Mouse (Mus musculus): ENCODE results near the gene Sos1. TPM values are rescaled to one million over a fixed set of nuclear protein-coding genes. Genes with fewer than 3 reads are reported as not detected.
"Not testable (repeated sequence)": the region's sequence is repeated elsewhere in the genome, so short reads cannot be mapped to it uniquely, and the experiment has no call there.

The Sos1 gene
- polyA plus RNA-seq, 1 experiment: 2.9 TPM

DNA sequence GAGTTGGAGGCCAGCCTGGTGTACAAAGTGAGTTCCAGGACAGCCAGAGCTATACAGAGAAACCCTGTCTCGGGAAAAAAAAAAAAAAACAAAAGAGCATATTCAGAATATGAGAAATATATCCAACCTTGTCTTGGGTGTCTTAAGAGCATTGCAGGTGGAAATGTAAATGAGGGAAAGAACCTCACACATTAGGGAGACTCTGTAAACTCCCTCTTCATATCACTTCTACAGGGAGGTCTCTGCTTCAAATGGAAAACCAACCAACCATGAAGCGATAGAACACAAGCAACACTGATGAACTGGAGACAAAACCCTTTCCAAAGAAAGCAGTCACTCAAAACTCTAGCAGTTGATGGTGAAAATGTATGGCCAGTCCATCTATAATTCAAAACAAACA, 2.6 kb downstream of the Sos1 start:
- 83% methylated on average over 2 of the region's 2 CpGs for WGBS
- H3K4me1 ChIP-seq (ENCODE audit: control insufficient read depth, insufficient read depth, low read length): peaks cover 12% of the 10 kb centered on the region
- no peak for TF ChIP-seq CTCF (IDR thresholded peaks at IDR 0.05; ENCODE audit: insufficient read depth, low read length)
- TF ChIP-seq POLR2A (IDR thresholded peaks at IDR 0.05; ENCODE audit: borderline replicate concordance, extremely low read depth, low read depth, low read length): no peak
- no peak for DNase-seq
- no peak overlapping the region for H3K4me3 ChIP-seq (replicated peaks; ENCODE audit: extremely low read depth, low read depth, low read length)

DNA sequence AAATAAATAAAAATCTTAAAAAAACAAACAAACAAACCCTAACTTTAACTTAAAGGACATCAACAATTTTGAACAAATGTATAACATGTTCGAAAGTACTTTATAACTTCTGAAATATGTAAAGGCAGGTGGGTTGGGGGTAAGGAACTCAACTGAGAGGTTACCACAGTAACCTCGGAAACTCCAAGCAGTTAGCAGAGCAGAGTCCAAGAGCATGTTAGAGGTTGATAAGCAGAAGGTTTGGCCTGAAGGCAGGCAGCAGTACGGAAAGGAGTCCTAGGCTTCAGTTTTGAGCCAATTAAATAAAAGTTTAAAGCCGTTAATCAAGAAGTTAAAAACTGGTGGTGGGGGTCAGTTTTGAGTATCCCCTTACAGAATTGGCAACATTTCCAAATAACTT, 3.8 kb downstream of the Sos1 start:
- no peak overlapping the region for H3K4me3 ChIP-seq (replicated peaks; ENCODE audit: extremely low read depth, low read depth, low read length)
- 87% methylated on average over 4 of the region's 4 CpGs for WGBS
- no peak for DNase-seq
- TF ChIP-seq CTCF (IDR thresholded peaks at IDR 0.05; ENCODE audit: insufficient read depth, low read length) (no peak), POLR2A (IDR thresholded peaks at IDR 0.05; ENCODE audit: borderline replicate concordance, extremely low read depth, low read depth, low read length) (no peak)
- peaks cover 7% of the 10 kb centered on the region for H3K4me1 ChIP-seq (ENCODE audit: control insufficient read depth, insufficient read depth, low read length)

DNA sequence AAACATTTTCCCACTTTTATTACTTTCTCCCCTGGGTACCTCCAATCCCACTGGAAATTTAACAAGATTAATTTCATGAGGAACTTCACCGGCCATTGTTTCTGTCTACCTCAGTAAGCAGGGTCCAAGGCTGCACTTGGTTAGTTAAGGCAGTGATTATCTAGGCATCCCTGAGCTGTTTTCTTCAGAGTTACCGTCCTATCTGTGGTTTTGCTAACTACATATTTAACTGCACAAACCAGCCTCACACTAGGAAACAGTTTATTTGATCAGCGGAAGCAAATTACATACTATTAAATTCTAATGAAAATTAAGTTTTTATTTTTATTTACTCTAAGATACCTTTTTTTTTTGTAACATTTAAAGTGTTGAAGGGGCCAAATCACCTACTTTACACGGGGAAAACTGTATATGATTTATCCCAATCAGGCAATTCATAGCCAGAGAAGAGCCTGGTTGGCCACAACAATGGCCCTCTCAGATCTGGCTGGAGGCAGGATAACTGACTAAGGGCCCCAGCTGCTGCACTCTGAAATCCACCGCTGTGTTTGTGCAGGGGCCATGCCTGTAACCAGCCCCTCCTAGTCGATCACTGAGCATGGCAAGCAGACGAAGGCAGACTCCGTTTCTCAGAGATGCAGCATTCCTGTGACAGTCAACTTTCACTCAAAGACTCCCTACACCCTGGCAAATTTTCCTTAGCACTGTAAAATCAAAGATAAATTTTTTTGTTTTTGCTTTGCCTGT, 9.0 kb downstream of the Sos1 start:
- TF ChIP-seq POLR2A (IDR thresholded peaks at IDR 0.05; ENCODE audit: borderline replicate concordance, extremely low read depth, low read depth, low read length): no peak
- TF ChIP-seq CTCF (IDR thresholded peaks at IDR 0.05; ENCODE audit: insufficient read depth, low read length): no peak
- DNase-seq: no peak
- Histone ChIP-seq H3K4me3 (replicated peaks; ENCODE audit: extremely low read depth, low read depth, low read length) (no peak overlapping the region), H3K4me1 (ENCODE audit: control insufficient read depth, insufficient read depth, low read length) (peaks cover 2% of the 10 kb centered on the region; the same call in 1 of the 2 replicates)
- 55% methylated on average over 8 of the region's 8 CpGs for WGBS

DNA sequence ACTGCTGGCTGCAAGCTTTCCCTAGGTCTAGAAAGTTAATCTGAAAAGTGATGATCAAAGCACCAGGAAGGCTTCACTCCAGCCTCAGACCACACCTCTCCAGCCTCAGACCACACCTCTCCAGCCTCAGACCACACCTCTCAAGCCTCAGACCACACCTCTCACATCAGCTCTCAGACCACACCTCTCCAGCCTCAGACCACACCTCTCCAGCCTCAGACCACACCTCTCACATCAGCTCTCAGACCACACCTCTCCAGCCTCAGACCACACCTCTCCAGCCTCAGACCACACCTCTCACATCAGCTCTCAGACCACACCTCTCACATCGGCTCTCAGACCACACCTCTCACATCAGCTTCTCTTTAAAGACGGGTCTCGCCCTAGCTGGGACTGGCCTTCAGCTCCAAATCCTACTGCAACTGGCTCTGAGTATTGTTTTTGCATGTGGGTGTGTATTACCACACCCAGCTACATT, 11.8 kb downstream of the Sos1 start:
- not testable (repeated sequence) for H3K4me1 ChIP-seq (ENCODE audit: control insufficient read depth, insufficient read depth, low read length); H3K4me3 ChIP-seq (replicated peaks; ENCODE audit: extremely low read depth, low read depth, low read length)
- peak; percentile 23 for DNase-seq
- 14% methylated on average over 3 of the region's 3 CpGs for WGBS

DNA sequence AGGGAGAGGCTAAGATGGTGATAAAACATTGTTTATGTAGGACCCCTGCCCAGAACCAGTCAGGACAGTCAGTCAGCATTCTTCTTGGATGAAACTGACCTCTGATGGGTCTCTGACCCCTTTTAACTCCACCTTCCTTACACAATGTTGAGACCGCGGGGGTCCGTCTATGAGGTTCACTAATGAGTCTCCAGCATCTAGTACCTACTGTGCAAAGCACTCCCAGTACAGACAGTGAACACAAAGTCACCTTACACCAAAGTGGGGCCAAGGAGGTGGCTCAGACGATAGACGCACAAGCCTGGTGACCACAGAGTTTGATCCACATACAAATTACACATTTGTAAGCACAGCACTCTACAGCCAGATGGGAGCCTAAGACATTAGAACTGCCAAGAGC, 20.0 kb downstream of the Sos1 start:
- Histone ChIP-seq H3K4me1 (ENCODE audit: control insufficient read depth, insufficient read depth, low read length) (no peaks in the 10 kb centered on the region), H3K4me3 (replicated peaks; ENCODE audit: extremely low read depth, low read depth, low read length) (no peak overlapping the region)
- DNase-seq: no peak
- TF ChIP-seq POLR2A (IDR thresholded peaks at IDR 0.05; ENCODE audit: borderline replicate concordance, extremely low read depth, low read depth, low read length) (no peak), CTCF (IDR thresholded peaks at IDR 0.05; ENCODE audit: insufficient read depth, low read length) (no peak)
- 60% methylated on average over 5 of the region's 5 CpGs for WGBS

DNA sequence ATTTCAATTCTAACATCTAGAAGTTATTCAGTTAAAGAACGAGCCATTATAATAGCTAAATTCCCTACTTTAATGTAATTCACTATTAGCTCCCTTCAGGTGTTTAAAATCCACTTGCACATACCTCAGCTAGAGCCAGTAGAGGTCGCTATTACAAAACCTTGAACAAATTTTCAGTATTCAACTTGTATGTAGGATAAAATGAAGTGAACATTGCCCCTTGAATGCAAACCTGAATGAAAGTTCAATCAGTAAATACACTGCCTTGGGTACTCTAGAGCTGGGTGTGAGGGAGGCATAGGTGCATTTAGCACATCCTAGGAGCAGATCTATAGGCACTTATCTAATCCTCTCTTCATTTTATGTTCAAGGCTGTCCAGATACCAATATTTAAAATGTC, 24.6 kb downstream of the Sos1 start:
- TF ChIP-seq CTCF (IDR thresholded peaks at IDR 0.05; ENCODE audit: insufficient read depth, low read length) (peak; percentile 25; the same call in 1 of the 2 replicates), POLR2A (IDR thresholded peaks at IDR 0.05; ENCODE audit: borderline replicate concordance, extremely low read depth, low read depth, low read length) (no peak)
- 33% methylated on average over 2 of the region's 2 CpGs for WGBS
- no peak for DNase-seq
- Histone ChIP-seq H3K4me1 (ENCODE audit: control insufficient read depth, insufficient read depth, low read length) (no peaks in the 10 kb centered on the region), H3K4me3 (replicated peaks; ENCODE audit: extremely low read depth, low read depth, low read length) (no peak overlapping the region)

DNA sequence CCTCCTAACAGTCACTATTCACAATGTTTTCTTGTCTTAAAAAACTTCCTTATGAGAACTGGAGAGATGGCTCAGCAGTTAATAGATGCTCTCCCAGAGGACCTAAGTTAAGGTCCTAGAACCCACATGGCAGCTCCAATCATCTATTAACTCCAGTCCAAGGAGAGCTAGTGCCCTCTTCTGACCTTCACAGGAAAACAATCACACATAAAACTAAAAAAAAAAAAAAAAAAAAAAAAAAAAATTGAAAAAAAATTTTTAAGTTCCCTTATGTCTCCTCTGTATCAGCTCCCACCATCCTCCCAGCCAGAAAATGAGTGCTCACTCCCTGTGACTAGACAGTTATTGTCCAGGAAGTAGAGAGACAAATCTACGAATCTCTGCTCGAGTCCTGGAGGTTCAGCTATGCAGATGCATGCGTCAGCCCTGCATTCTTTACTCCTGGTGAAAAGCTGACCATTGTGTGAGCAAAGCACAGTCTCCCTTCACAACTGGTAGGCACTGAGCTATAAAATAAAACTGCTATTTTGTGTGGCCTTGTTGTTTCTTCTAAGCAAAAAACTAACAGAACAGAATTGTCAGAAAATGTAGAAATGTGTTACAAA, 29.7 kb downstream of the Sos1 start:
- WGBS: 77% methylated on average over 3 of the region's 3 CpGs
- Histone ChIP-seq H3K4me1 (ENCODE audit: control insufficient read depth, insufficient read depth, low read length) (no peaks in the 10 kb centered on the region), H3K4me3 (replicated peaks; ENCODE audit: extremely low read depth, low read depth, low read length) (no peak overlapping the region)
- TF ChIP-seq CTCF (IDR thresholded peaks at IDR 0.05; ENCODE audit: insufficient read depth, low read length) (no peak), POLR2A (IDR thresholded peaks at IDR 0.05; ENCODE audit: borderline replicate concordance, extremely low read depth, low read depth, low read length) (no peak)
- no peak for DNase-seq

DNA sequence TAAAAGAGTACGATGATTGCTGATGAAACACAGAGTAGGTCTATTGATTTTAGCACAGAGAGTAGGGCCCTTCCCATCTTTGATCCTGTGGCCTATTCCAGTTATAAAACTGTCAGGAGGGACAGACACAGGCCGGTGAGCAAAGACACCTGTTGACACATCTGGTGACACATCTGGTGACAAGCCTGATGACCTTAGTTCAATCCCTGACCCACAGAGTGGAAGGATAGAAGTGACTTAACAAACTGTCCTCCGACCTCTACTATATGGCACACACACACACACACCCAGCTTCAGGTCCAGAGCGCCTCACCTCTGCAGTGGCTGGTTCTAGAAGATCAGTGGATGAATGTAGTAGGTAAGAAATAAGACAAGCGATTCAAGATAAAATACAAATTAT, 33.8 kb downstream of the Sos1 start:
- Histone ChIP-seq H3K4me3 (replicated peaks; ENCODE audit: extremely low read depth, low read depth, low read length) (no peak overlapping the region), H3K4me1 (ENCODE audit: control insufficient read depth, insufficient read depth, low read length) (no peaks in the 10 kb centered on the region)
- TF ChIP-seq POLR2A (IDR thresholded peaks at IDR 0.05; ENCODE audit: borderline replicate concordance, extremely low read depth, low read depth, low read length): no peak
- no peak for DNase-seq
- WGBS: 87% methylated on average over 5 of the region's 5 CpGs

DNA sequence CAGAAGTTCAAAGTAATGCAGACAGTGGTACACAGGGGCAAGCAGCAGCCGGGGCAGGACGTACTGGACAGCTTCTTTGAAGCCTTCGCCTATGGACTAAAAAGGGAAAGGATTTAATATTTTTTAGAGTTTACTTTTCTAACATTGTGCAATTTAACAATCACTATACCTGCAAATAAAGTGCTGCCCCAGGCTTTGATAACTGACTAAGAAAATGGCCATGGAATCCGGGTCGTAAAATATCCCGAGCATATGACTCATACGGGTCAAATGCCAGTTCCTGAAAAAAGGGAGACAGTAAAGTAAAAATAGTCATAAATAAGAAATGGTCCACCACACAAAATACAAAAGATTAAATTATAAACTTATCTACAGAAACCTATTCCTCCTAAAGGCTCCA, 34.8 kb downstream of the Sos1 start:
- Histone ChIP-seq H3K4me1 (ENCODE audit: control insufficient read depth, insufficient read depth, low read length) (no peaks in the 10 kb centered on the region), H3K4me3 (replicated peaks; ENCODE audit: extremely low read depth, low read depth, low read length) (no peak overlapping the region)
- DNase-seq: no peak
- WGBS: 79% methylated on average over 7 of the region's 7 CpGs
- TF ChIP-seq POLR2A (IDR thresholded peaks at IDR 0.05; ENCODE audit: borderline replicate concordance, extremely low read depth, low read depth, low read length): no peak
- TF ChIP-seq CTCF (IDR thresholded peaks at IDR 0.05; ENCODE audit: insufficient read depth, low read length): no peak

DNA sequence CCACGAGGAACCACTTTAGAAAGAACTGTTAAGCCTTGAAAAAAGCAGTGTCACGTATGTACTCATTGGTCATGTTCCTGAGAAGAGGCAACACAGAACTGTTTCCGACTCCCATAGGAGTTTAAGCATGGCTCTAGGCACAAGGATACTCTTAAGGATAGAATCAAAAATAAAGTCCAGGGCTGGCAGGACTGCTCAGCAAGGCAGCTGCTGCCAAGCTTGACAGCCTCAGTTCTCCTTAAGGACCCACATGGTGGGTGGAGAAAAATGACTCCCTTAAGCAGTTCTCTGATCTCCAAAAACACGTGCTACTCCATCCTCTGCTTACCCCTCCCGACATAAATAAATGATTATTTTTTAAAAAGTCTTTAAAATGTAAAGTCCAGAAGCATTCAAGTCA, 44.6 kb downstream of the Sos1 start:
- Histone ChIP-seq H3K4me1 (ENCODE audit: control insufficient read depth, insufficient read depth, low read length) (no peaks in the 10 kb centered on the region; the same call in 1 of the 2 replicates), H3K4me3 (replicated peaks; ENCODE audit: extremely low read depth, low read depth, low read length) (no peak overlapping the region)
- TF ChIP-seq CTCF (IDR thresholded peaks at IDR 0.05; ENCODE audit: insufficient read depth, low read length): no peak
- no peak for TF ChIP-seq POLR2A (IDR thresholded peaks at IDR 0.05; ENCODE audit: borderline replicate concordance, extremely low read depth, low read depth, low read length)
- WGBS: 74% methylated on average over 5 of the region's 5 CpGs
- no peak for DNase-seq
